Mouse (Mus musculus) embryo, embryonic 9.5 days (tissue): ENCODE results near the gene Fam227b.

ENCODE experiments used
- DNase-seq: peaks from one replicate; pipeline ENCODE4 v3.0.0-alpha.2; 2017; ENCODE audit errors: extremely low spot score

Fam227b gene

DNA sequence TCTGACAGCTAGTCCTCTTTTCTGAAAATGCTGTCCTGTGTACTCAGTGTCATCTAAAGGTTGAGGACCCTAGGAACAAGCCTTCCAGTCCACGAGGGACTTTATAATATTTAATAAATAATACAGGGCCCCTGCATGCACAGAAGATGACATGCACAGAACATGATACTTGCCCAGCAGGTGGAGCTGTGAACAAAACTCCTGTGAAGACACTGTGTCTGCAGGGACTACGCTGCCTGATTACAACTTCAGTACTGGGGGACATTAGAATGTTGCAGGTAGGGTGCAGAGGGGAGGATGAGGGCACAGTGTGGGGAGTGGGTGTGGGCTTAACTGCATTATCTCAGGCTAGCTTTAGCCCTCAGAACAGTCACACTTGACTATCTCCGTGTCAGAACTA, 145.7 kb downstream of the Fam227b start:
- DNase-seq, result peak; percentile 58

GRCm38 (mm10) chr2:126002291-126002690, 149.5 kb downstream of the Fam227b start:
- no peak for DNase-seq

DNA sequence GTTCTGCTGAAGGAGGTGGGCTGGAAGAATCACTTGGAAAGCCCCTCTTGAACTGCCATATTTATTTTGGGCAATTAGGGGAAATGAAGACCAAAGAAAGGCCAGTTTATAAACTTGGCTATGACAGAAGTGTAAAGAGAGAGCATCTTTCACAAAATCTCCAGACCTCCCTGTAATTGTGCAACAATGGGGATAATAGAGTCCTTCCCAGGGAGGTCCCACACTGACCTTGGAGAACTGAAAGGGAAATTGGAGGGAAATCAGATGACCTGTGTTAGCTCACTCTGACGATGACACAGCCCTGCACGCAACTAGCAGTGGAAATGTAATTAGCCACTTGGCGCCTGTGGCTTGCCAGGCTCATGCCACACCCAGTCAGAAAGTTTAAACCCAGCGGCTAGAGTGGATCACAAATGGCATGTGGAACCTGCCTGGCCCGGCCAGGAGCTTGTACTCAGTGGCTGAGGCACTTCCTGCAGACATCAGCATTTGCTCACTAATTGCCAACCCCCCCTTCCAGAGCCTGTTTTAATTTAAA, 175.9 kb downstream of the Fam227b start:
- DNase-seq, result no peak

- no peak for DNase-seq
Measured at GRCm38 (mm10) chr2:125975206-125975605, 176.6 kb downstream of the Fam227b start.

DNA sequence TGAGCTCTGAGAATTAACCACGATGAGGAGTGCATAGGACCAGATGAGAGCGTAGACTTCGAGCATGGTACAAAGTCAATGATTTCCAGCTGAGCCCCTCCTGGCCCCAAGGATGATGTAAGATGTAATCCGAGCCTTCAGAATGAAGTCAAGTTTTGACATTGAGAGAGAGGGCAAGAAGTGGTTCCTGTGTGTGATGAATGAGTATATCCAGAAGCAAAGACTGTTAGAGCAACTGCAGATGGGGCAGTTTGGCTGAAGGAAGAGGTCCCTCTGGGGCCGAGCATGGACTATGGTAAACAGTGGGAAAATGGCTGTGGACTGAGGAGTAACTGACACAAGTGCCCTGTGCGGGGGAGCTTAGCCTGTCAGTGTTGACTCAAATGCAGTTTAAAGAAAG, 178.6 kb downstream of the Fam227b start:
- DNase-seq, result peak; percentile 29

DNA sequence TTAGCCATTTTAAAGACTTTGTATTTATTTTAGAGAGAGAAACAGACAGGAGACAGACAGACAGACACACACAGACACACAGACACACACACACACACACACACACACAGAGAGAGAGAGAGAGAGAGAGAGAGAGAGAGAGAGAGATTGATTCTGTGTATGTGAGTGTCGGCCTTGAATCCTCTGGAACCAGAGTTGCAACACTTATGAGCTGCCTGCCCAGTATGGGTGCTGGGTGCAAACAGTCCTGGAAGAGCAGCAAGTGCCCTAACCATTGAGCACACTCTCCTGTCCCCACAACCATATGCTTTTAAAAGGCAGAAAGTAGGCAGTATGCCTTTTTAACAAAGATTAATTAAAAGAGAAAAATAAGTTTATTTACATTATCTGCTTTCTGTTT, 183.0 kb downstream of the Fam227b start:
- DNase-seq, result no peak

GRCm38 (mm10) chr2:125948195-125948594, 203.6 kb downstream of the Fam227b start:
- no peak for DNase-seq

GRCm38 (mm10) chr2:125943301-125943700, 208.5 kb downstream of the Fam227b start:
- no peak for DNase-seq

GRCm38 (mm10) chr2:125941111-125941785, 210.6 kb downstream of the Fam227b start:
- DNase-seq, result no peak

- no peak for DNase-seq
Measured at GRCm38 (mm10) chr2:125938993-125939642, 212.7 kb downstream of the Fam227b start.

DNA sequence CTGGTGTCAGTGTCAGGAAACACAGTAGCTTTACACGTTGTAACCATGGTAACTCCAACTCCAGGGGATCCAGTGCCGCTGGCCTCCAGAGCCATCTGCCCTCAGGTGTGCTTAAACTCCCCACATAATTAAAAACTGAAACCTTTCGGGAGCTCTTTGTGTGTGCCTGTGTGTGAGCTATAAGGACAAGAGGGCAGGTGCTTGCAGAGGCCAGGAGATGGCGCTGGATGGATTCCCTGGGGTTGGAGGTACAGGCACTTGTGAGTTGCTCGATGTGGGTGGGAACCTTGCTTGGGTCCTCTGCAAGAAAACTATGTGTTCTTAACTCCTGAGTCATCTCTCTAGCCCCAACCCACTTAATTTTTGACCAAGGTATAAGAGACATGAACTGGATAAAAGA, 215.4 kb downstream of the Fam227b start:
- no peak for DNase-seq

DNA sequence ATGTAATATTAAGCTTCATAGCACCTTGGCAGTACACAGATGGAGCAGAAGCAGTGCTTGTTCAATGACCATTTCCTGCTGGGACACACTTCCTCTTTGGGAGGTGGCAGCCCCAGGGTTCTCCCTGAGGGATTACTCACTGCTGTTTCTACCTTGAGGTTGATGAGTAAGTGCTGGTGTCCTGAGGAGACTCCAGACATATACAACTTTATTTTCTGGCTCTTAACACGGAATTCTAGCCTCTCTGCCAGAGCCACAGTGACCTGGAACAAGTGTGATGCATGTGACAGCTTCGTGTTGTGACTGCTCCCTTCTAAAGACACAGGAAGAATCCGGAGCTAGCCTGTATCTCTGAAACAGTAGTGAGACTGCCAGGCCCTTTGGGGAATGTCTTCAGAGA, 217.8 kb downstream of the Fam227b start:
- DNase-seq, result no peak
